Mouse (Mus musculus) hindbrain, embryonic 11.5 days (tissue): ENCODE results near the gene Zfp91. TPM values are rescaled to one million over a fixed set of nuclear protein-coding genes. Genes with fewer than 3 reads are reported as not detected.

ENCODE experiments used
- ATAC-seq: fragments of 200-750 bp; cut with Nextera tagmentation; 2 replicates; pipeline ENCODE4 v1.8.0; 2017; ENCODE audit warnings: mild to moderate bottlenecking, moderate TSS enrichment, moderate library complexity; ENCODE audit not compliant: low FRiP score
- DNase-seq: peaks from one replicate; pipeline ENCODE4 v3.0.0-alpha.2; 2015; ENCODE audit warnings: low spot score
- H3K27ac ChIP-seq: fragments of 300-500 bp; sonication (generic); 2 replicates; pipeline ENCODE4 v1.5.1; 2014; ENCODE audit warnings: mild to moderate bottlenecking, low read depth, low read length
- H3K27me3 ChIP-seq: fragments of 300-500 bp; sonication (generic); 2 replicates; pipeline ENCODE4 v1.6.1; 2014; ENCODE audit warnings: mild to moderate bottlenecking, low read length, moderate library complexity, mixed read lengths; ENCODE audit not compliant: control insufficient read depth, insufficient read depth
- H3K36me3 ChIP-seq: fragments of 300-500 bp; sonication (generic); 2 replicates; pipeline ENCODE4 v1.6.1; 2014; ENCODE audit warnings: mild to moderate bottlenecking, low read length, moderate library complexity, mixed read lengths; ENCODE audit not compliant: control insufficient read depth, insufficient read depth
- H3K4me1 ChIP-seq: fragments of 300-500 bp; sonication (generic); replicated peaks from 2 replicates; pipeline ENCODE4 v1.6.1; 2014; ENCODE audit warnings: low read length, mixed read lengths; ENCODE audit not compliant: control insufficient read depth, insufficient read depth
- H3K4me2 ChIP-seq: fragments of 300-500 bp; sonication (generic); replicated peaks from 2 replicates; pipeline ENCODE4 v1.6.1; 2014; ENCODE audit warnings: mild to moderate bottlenecking, low read depth, low read length
- H3K4me3 ChIP-seq: fragments of 300-500 bp; sonication (generic); 2 replicates; pipeline ENCODE4 v1.5.1; 2014; ENCODE audit warnings: low read depth, low read length
- H3K9ac ChIP-seq: fragments of 300-500 bp; sonication (generic); 2 replicates; pipeline ENCODE4 v1.6.1; 2014; ENCODE audit warnings: low read depth, low read length
- H3K9me3 ChIP-seq: fragments of 300-500 bp; sonication (generic); 2 replicates; pipeline ENCODE4 v1.6.1; 2016; ENCODE audit warnings: low read length; ENCODE audit not compliant: control insufficient read depth
- WGBS: fragments of 180-500 bp; shearing (Covaris S2); extraction: QIAGEN DNeasy Blood & Tissue Kit; methylation state at CpG from one replicate; pipeline ENCODE4 v1.1.7; 2014; 5-methylcytosine and 5-hydroxymethylcytosine counted together
- polyA plus RNA-seq: library from polyadenylated mRNA; unstranded; fragments of >200 nt; fragmentation: Nextera tagmentation; extraction: Ambion mirVana; gene quantifications from 2 replicates; pipeline ENCODE4 v1.2.1, GENCODE M21; 2014

Gene Zfp91
- polyA plus RNA-seq, 1 experiment from 2014 or later: 15.8 TPM

DNA sequence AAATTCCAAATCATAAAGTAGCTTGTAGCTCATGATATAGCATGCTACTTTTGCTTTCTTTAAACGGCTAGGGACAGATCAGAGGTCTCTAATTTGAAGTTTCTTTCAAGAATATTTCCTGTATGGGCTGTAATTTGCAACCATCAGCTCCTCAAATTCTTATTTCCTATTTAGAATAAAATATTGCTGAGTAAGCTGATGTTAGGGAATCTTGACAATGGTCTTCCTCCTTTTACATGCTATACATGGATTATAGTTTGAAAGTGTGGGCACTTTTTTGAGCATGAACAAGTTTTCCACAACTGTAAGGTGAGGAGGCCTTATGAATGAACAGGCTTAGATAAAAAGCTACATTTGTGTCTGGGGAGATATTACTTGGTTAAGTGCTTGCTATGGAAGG is 18.0 kb upstream of the Zfp91 start:
- Histone ChIP-seq H3K27ac (no peak overlapping the region), H3K27me3 (no peaks in the 10 kb centered on the region), H3K9ac (no peak overlapping the region), H3K4me2 (no peak overlapping the region), H3K36me3 (no peaks in the 10 kb centered on the region), H3K4me1 (no peaks in the 10 kb centered on the region), H3K4me3 (no peak overlapping the region), H3K9me3 (no peaks in the 10 kb centered on the region)
- no peak for DNase-seq
- ATAC-seq: no peak
- WGBS: 76% methylated on average over 1 of the region's 1 CpGs

DNA sequence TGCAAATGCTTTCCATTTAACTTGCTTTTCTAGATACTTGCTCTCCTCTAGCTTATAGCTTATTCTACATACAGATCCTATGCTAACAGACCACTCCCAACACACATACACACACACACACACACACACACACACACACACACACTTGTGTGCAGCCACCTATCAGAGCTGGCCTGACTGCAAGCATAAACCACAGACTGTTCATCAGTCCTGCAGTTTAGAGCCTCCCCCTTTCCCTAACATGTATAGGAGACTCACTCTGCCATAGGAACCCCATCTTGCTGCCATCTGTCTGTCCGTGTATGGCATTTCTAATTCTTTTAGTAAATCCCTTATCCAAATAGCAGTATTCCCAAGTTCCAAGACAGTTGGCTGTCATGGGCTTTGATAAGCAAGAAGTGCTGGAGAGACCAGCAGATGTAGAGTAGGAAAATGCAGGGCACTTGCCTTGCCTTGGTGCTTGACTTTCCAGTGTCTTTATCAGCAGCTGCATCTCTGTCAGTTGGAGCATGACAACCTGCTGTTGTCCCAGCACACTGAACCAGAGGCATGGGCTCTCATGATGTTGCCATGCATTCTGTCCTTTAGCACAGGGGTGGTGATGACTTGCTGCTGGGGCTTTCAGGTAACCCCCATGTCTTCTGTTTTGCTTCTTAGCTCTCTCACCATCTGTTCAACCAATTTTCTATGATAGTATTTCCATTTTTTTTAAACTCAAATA is 16.9 kb upstream of the Zfp91 start:
- no peak for ATAC-seq
- WGBS: 88% methylated on average over 1 of the region's 1 CpGs
- no peak for DNase-seq
- Histone ChIP-seq H3K27ac (no peak overlapping the region), H3K4me3 (no peak overlapping the region), H3K9ac (no peak overlapping the region), H3K36me3 (no peaks in the 10 kb centered on the region), H3K27me3 (no peaks in the 10 kb centered on the region), H3K4me1 (no peaks in the 10 kb centered on the region), H3K4me2 (no peak overlapping the region), H3K9me3 (no peaks in the 10 kb centered on the region)

DNA sequence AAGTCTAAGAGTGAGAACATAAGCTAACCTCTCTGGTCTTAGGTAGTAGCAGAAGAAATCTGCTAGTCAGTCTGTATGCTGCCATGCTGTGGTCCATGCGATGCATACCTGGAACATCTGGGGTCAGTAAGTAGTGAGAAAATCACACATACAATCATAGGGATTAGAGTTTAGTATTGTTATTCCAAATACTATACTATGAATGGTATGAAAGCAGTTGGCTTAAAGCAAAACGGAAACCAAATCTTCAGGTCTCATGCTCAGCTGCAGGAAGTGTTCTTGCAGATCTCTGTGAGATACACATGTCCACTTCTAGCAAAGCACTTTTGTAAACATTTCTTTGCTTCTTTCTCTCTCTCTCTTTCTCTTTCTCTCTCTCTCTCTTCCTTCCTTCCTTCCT is 10.3 kb upstream of the Zfp91 start:
- Histone ChIP-seq H3K36me3 (no peaks in the 10 kb centered on the region), H3K4me1 (no peaks in the 10 kb centered on the region), H3K9me3 (no peaks in the 10 kb centered on the region), H3K27ac (no peak overlapping the region), H3K9ac (no peak overlapping the region), H3K27me3 (no peaks in the 10 kb centered on the region), H3K4me2 (no peak overlapping the region), H3K4me3 (no peak overlapping the region)
- ATAC-seq (no peak), DNase-seq (no peak)
- 79% methylated on average over 2 of the region's 2 CpGs for WGBS

DNA sequence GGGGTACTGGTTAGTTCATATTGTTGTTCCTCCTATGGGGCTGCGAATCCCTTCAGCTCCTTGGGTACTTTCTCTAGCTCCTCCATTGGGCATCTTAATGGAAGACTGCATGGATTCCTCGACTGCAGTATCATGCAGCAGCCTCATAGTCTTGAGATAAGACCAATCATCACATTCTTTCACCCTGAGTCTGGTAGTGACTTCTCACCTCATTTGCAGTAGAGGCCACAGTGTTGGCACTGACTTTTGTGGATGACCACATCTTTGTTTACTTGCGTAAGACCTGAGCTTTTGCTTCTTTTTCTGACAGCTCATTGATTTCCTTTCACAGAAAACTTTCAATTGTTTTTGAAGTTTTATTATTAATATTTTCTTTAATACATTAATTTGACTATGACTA is 9.8 kb upstream of the Zfp91 start:
- Histone ChIP-seq H3K9ac (no peak overlapping the region), H3K4me1 (no peaks in the 10 kb centered on the region), H3K4me2 (no peak overlapping the region), H3K36me3 (no peaks in the 10 kb centered on the region), H3K27me3 (no peaks in the 10 kb centered on the region), H3K4me3 (no peak overlapping the region), H3K9me3 (no peaks in the 10 kb centered on the region), H3K27ac (no peak overlapping the region)
- no peak for DNase-seq
- 93% methylated on average over 3 of the region's 3 CpGs for WGBS
- ATAC-seq: no peak

DNA sequence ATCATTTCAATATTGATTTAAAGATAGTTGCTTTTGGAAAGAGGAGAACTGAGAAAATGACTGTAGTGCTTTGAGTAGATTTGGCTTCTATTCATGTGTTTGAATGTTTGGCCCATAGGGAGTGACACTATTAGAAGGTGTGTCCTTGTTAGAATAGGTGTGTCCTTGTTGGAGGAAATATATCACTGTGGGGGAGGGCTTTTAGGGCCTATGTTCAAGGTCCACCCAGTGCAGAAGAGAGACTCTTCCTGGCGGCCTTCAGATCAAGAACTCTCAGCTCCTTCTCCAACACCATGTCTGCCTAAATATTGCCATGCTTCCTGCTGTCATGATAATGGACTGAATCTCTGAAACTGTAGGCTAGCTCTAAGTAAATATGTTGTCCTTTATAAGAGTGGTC is 8.3 kb upstream of the Zfp91 start:
- Histone ChIP-seq H3K36me3 (no peaks in the 10 kb centered on the region), H3K27ac (no peak overlapping the region), H3K4me2 (no peak overlapping the region), H3K27me3 (no peaks in the 10 kb centered on the region), H3K4me1 (no peaks in the 10 kb centered on the region), H3K4me3 (no peak overlapping the region), H3K9me3 (no peaks in the 10 kb centered on the region), H3K9ac (no peak overlapping the region)
- ATAC-seq: no peak
- 77% methylated on average over 1 of the region's 1 CpGs for WGBS
- no peak for DNase-seq

DNA sequence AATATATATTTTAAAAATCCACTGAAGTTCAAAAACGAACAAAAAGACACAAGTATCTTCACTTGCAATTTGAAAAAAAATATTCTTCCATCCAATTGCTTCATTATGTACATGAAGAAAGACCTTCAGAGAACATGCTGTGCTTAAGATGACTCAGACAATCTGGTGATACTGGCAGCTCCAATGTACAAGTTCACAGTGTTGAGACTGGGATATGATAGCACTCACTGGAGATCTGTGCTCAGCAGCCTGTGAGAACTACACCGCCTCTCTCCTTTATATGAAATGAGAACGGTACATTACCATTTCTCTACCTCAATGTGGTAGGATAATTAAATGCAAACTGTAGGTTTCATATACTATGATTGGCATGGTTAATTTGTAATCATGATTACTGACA is 6.9 kb upstream of the Zfp91 start:
- Histone ChIP-seq H3K36me3 (no peaks in the 10 kb centered on the region), H3K27ac (no peak overlapping the region), H3K9ac (no peak overlapping the region), H3K4me2 (no peak overlapping the region), H3K4me3 (no peak overlapping the region), H3K27me3 (no peaks in the 10 kb centered on the region), H3K9me3 (no peaks in the 10 kb centered on the region), H3K4me1 (no peaks in the 10 kb centered on the region)
- no peak for ATAC-seq
- DNase-seq: no peak
- WGBS: 80% methylated on average over 3 of the region's 3 CpGs

DNA sequence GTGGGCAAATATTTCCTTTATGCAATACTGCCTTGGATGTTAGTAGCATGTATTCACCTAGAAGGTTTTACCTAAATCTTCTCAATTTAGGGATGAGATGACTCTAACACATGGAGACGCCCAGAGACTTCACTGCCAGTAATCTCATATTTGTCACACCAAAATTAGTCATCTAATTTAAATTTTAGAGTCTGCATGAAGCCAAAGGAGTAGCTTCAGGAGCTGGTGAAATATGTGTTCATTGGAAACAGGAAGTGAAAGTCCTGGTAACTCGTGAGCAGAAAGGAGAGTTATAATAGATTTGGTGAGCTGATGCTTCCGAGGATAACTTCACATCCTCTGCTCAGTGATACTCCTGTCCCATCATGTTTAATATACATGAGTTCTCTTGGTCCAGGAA is 5.1 kb upstream of the Zfp91 start:
- H3K9me3 ChIP-seq: no peaks in the 10 kb centered on the region
- H3K36me3 ChIP-seq: no peaks in the 10 kb centered on the region
- 84% methylated on average over 3 of the region's 3 CpGs for WGBS
- H3K4me2 ChIP-seq: no peak overlapping the region
- ATAC-seq (no peak), DNase-seq (no peak)
- no peak overlapping the region for H3K27ac ChIP-seq
- no peaks in the 10 kb centered on the region for H3K4me1 ChIP-seq
- no peaks in the 10 kb centered on the region for H3K27me3 ChIP-seq
- no peak overlapping the region for H3K9ac ChIP-seq
- H3K4me3 ChIP-seq: no peak overlapping the region

DNA sequence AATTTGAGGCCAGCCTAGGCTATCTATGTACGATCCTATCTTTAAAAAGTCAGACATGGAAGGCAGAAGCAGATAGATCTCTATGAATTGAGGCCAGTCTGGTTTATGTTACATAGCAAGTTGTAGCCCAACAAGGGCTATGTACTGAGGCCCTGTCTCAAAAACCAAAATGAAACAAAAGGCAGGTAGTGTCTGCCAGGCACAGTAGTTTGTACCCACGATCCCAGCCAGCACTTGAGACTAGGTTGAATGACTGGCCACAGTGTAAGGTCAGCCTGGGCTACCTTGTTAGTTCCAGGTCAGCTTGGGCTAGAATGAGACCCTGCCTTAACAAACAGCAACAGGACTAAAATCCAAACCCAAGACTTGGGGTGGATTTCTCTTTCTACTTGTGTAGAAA is 4.7 kb upstream of the Zfp91 start:
- Histone ChIP-seq H3K36me3 (no peaks in the 10 kb centered on the region), H3K9me3 (no peaks in the 10 kb centered on the region), H3K4me2 (no peak overlapping the region), H3K9ac (no peak overlapping the region), H3K27ac (no peak overlapping the region), H3K27me3 (no peaks in the 10 kb centered on the region), H3K4me3 (no peak overlapping the region), H3K4me1 (no peaks in the 10 kb centered on the region)
- ATAC-seq (no peak), DNase-seq (no peak)
- 81% methylated on average over 2 of the region's 2 CpGs for WGBS

DNA sequence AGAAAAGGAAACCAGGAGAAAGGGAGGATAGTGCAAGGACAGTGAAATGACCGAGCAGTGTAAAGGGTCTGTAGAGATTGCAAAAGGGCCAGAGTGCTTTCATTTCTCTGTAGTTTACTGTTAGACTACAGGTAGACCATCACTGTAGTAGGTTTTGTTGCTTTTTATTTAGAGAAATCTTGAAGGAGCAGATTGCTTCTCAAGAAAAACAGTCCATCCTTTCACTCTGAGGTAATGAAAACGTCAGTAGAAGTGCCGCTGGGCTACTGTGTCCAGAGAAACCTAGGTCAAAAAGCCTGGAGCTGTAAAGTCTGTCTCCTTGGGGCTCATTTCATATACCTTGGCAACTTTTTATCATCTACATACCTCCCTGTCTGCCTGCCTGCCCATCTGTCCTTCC is 3.2 kb upstream of the Zfp91 start:
- H3K9ac ChIP-seq: no peak overlapping the region
- H3K9me3 ChIP-seq: no peaks in the 10 kb centered on the region
- WGBS: 85% methylated on average over 3 of the region's 3 CpGs
- H3K4me2 ChIP-seq: no peak overlapping the region
- no peak for DNase-seq
- no peaks in the 10 kb centered on the region for H3K4me1 ChIP-seq
- no peak overlapping the region for H3K4me3 ChIP-seq
- no peaks in the 10 kb centered on the region for H3K36me3 ChIP-seq
- H3K27me3 ChIP-seq: no peaks in the 10 kb centered on the region
- ATAC-seq: no peak
- no peak overlapping the region for H3K27ac ChIP-seq
